Mouse (Mus musculus) lung, postnatal 0 days (tissue): Measurements from ENCODE around the gene Tmem132d.

Experiments
- CTCF ChIP-seq: IDR thresholded peaks from 2 replicates; pipeline ENCODE4 v1.5.1; 2016; ENCODE audit warnings: antibody characterized with exemption, mild to moderate bottlenecking
- EP300 ChIP-seq: IDR thresholded peaks from 2 replicates; pipeline ENCODE4 v1.6.1; 2016; ENCODE audit warnings: antibody characterized with exemption, mild to moderate bottlenecking, control low read depth

- TF ChIP-seq CTCF: no peak
- TF ChIP-seq EP300: no peak
These were observed 360.3 kb downstream of the Tmem132d start for GRCm38 (mm10) chr5:128072616-128073015.
